Mouse (Mus musculus) forebrain, embryonic 13.5 days (tissue): ENCODE data around the gene Tas2r140. TPM values are rescaled to one million over a fixed set of nuclear protein-coding genes. Genes with fewer than 3 reads are reported as not detected.
A peak's percentile ranks its signal among the peaks of the same experiment; 100 is the strongest.

ENCODE experiments used
- ATAC-seq: fragments of 200-750 bp; cut with Nextera tagmentation; 2 replicates; pipeline ENCODE4 v1.8.0; 2017
- H3K27ac ChIP-seq: fragments of 300-500 bp; sonication (generic); 2 replicates; pipeline ENCODE4 v1.5.1; 2015; ENCODE audit warnings: inconsistent platforms, mild to moderate bottlenecking, moderate library complexity
- H3K27me3 ChIP-seq: fragments of 300-500 bp; sonication (generic); 2 replicates; pipeline ENCODE4 v1.6.1; 2015; ENCODE audit warnings: mild to moderate bottlenecking, inconsistent platforms
- H3K36me3 ChIP-seq: fragments of 300-500 bp; sonication (generic); 2 replicates; pipeline ENCODE4 v1.6.1; 2015; ENCODE audit warnings: mild to moderate bottlenecking, inconsistent platforms; ENCODE audit not compliant: poor library complexity, severe bottlenecking
- H3K4me1 ChIP-seq: fragments of 300-500 bp; sonication (generic); 2 replicates; pipeline ENCODE4 v1.6.1; 2015; ENCODE audit warnings: inconsistent platforms
- H3K4me2 ChIP-seq: fragments of 300-500 bp; sonication (generic); 2 replicates; pipeline ENCODE4 v1.6.1; 2015; ENCODE audit warnings: inconsistent platforms, mild to moderate bottlenecking, moderate library complexity
- H3K4me3 ChIP-seq: fragments of 300-500 bp; sonication (generic); 2 replicates; pipeline ENCODE4 v1.5.1; 2015; ENCODE audit warnings: mild to moderate bottlenecking, inconsistent platforms
- H3K9ac ChIP-seq: fragments of 300-500 bp; sonication (generic); 2 replicates; pipeline ENCODE4 v1.6.1; 2015; ENCODE audit warnings: mild to moderate bottlenecking, inconsistent platforms
- H3K9me3 ChIP-seq: fragments of 300-500 bp; sonication (generic); replicated peaks from 2 replicates; pipeline ENCODE4 v1.6.1; 2016; ENCODE audit warnings: inconsistent platforms
- WGBS: fragments of 180-500 bp; shearing (Covaris S2); methylation state at CpG from one replicate; pipeline ENCODE4 v1.1.7; 2015; 5-methylcytosine and 5-hydroxymethylcytosine counted together
- polyA plus RNA-seq: library from polyadenylated mRNA; unstranded; fragments of >200 nt; fragmentation: Nextera tagmentation; extraction: Ambion mirVana; gene quantifications from 2 replicates; pipeline ENCODE4 v1.2.1, GENCODE M21; 2015

Tas2r140 gene
- not detected in 2 replicates for polyA plus RNA-seq

GRCm38 (mm10) chr6:133055716-133056115 lies at the start of gene Tas2r140:
Gene Tas2r140 (minus strand): TSS chr6:133055816.
- Histone ChIP-seq H3K36me3 (no peaks in the 10 kb centered on the region), H3K4me3 (no peak within 1 kb of the TSS), H3K27ac (no peak within 1 kb of the TSS), H3K9me3 (no peaks in the 10 kb centered on the region), H3K4me2 (no peak within 1 kb of the TSS), H3K27me3 (no peaks in the 10 kb centered on the region), H3K4me1 (no peaks in the 10 kb centered on the region), H3K9ac (no peak within 1 kb of the TSS)
- no peak for ATAC-seq

DNA sequence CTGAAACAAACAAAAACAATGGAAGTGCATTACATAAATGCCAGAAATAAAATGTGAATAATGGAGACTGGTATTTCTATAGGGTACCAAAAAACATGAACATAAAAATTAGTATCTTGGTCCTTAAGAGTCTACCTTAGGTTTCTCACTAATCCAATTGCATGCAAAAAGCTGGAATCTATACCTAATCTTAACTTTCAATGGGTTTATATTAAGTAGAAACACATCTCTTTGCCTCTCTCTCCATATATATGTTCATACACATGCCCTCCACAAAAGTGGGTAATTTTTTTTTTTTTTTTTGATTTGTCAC lies 48.9 kb upstream of the Tas2r140 start, which contains the start of gene Smim10l1:
TSS of gene Smim10l1 (plus strand) at position 301 of the 313 bp plus-strand sequence.
- H3K27me3 ChIP-seq: no peaks in the 10 kb centered on the region
- peak within 1 kb of the TSS; percentile 76 for H3K4me3 ChIP-seq
- H3K4me2 ChIP-seq: peak within 1 kb of the TSS; percentile 57
- H3K4me1 ChIP-seq: no peaks in the 10 kb centered on the region
- no peak for ATAC-seq
- H3K9me3 ChIP-seq: no peaks in the 10 kb centered on the region
- H3K27ac ChIP-seq: peak within 1 kb of the TSS; percentile 99
- peak within 1 kb of the TSS; percentile 93 for H3K9ac ChIP-seq
- peaks cover 4% of the 10 kb centered on the region; the same call in 1 of the 2 replicates for H3K36me3 ChIP-seq

GRCm38 (mm10) chr6:133102430-133102829 lies 46.8 kb upstream of the Tas2r140 start:
- Histone ChIP-seq H3K4me1 (no peaks in the 10 kb centered on the region), H3K4me3 (no peak overlapping the region), H3K27me3 (no peaks in the 10 kb centered on the region), H3K36me3 (no peaks in the 10 kb centered on the region), H3K27ac (no peak overlapping the region), H3K9me3 (no peaks in the 10 kb centered on the region), H3K9ac (no peak overlapping the region), H3K4me2 (no peak overlapping the region)
- 60% methylated on average over 1 of the region's 1 CpGs for WGBS
- ATAC-seq: no peak

- ATAC-seq: no peak
Measured at GRCm38 (mm10) chr6:133092226-133092625, 36.6 kb upstream of the Tas2r140 start.

GRCm38 (mm10) chr6:133037001-133037400 lies 18.6 kb downstream of the Tas2r140 start, which contains the start of gene Tas2r103:
Gene Tas2r103 (minus strand): TSS chr6:133037101.
- Histone ChIP-seq H3K4me2 (no peak within 1 kb of the TSS), H3K4me1 (no peaks in the 10 kb centered on the region), H3K9ac (no peak within 1 kb of the TSS), H3K27ac (no peak within 1 kb of the TSS), H3K36me3 (no peaks in the 10 kb centered on the region), H3K9me3 (no peaks in the 10 kb centered on the region), H3K4me3 (no peak within 1 kb of the TSS), H3K27me3 (no peaks in the 10 kb centered on the region)
- no peak for ATAC-seq
- 83% methylated on average over 2 of the region's 2 CpGs for WGBS

More at GRCm38 (mm10) chr6:133092226-133092625, 36.6 kb upstream of the Tas2r140 start:
- Histone ChIP-seq H3K9me3 (no peaks in the 10 kb centered on the region), H3K27ac (no peak overlapping the region), H3K4me1 (no peaks in the 10 kb centered on the region), H3K4me3 (no peak overlapping the region), H3K36me3 (no peaks in the 10 kb centered on the region), H3K9ac (no peak overlapping the region), H3K27me3 (no peaks in the 10 kb centered on the region), H3K4me2 (no peak overlapping the region)
- 75% methylated on average over 8 of the region's 8 CpGs for WGBS

Other genes with a start within 250 kb of the Tas2r140 start
- gene Tas2r123, start 208.7 kb downstream of the Tas2r140 start, polyA plus RNA-seq: not detected in 2 replicates
- not detected in 2 replicates for gene Tas2r116, start 200.4 kb downstream of the Tas2r140 start, polyA plus RNA-seq
- gene Tas2r110, start 187.8 kb downstream of the Tas2r140 start, polyA plus RNA-seq: not detected in 2 replicates
- gene Tas2r113, start 162.8 kb downstream of the Tas2r140 start, polyA plus RNA-seq: not detected in 2 replicates
- not detected in 2 replicates for gene Tas2r125, start 146.2 kb downstream of the Tas2r140 start, polyA plus RNA-seq
- gene Tas2r129, start 104.7 kb downstream of the Tas2r140 start, polyA plus RNA-seq: not detected in 2 replicates
- gene Tas2r131, start 97.9 kb downstream of the Tas2r140 start, polyA plus RNA-seq: not detected in 2 replicates
- not detected in 2 replicates for gene Tas2r109, start 74.9 kb downstream of the Tas2r140 start, polyA plus RNA-seq
- not detected in 2 replicates for gene Tas2r103, start 18.7 kb downstream of the Tas2r140 start, polyA plus RNA-seq
- gene Smim10l1, start 49.1 kb upstream of the Tas2r140 start, polyA plus RNA-seq: 100 TPM in 2 replicates
- not detected in 2 replicates for gene 5530400C23Rik, start 236.4 kb upstream of the Tas2r140 start, polyA plus RNA-seq